Mouse (Mus musculus) midbrain, embryonic 16.5 days (tissue): ENCODE data around the gene Iqcd. TPM values are rescaled to one million over a fixed set of nuclear protein-coding genes. Genes with fewer than 3 reads are reported as not detected.

Experiments used
- ATAC-seq: fragments of 200-750 bp; cut with Nextera tagmentation; 2 replicates; pipeline ENCODE4 v1.8.0; 2017; ENCODE audit warnings: moderate TSS enrichment
- H3K27ac ChIP-seq: fragments of 300-500 bp; sonication (generic); 2 replicates; pipeline ENCODE4 v1.5.1; 2014; ENCODE audit warnings: mild to moderate bottlenecking, low read length, mixed read lengths
- H3K27me3 ChIP-seq: fragments of 300-500 bp; sonication (generic); 2 replicates; pipeline ENCODE4 v1.6.1; 2014; ENCODE audit warnings: low read depth, low read length, mixed read lengths; ENCODE audit not compliant: control insufficient read depth, insufficient read depth
- H3K36me3 ChIP-seq: fragments of 300-500 bp; sonication (generic); 2 replicates; pipeline ENCODE4 v1.6.1; 2014; ENCODE audit warnings: mild to moderate bottlenecking, low read length, moderate library complexity, mixed read lengths; ENCODE audit not compliant: control insufficient read depth, insufficient read depth
- H3K4me1 ChIP-seq: fragments of 300-500 bp; sonication (generic); 2 replicates; pipeline ENCODE4 v1.6.1; 2014; ENCODE audit warnings: mild to moderate bottlenecking, low read length, mixed read lengths; ENCODE audit not compliant: control insufficient read depth, insufficient read depth
- H3K4me2 ChIP-seq: fragments of 300-500 bp; sonication (generic); 2 replicates; pipeline ENCODE4 v1.6.1; 2014; ENCODE audit warnings: mild to moderate bottlenecking, low read length, mixed read lengths
- H3K4me3 ChIP-seq: fragments of 300-500 bp; sonication (generic); 2 replicates; pipeline ENCODE4 v1.5.1; 2014; ENCODE audit warnings: low read depth, mild to moderate bottlenecking, low read length, moderate library complexity, mixed read lengths
- H3K9ac ChIP-seq: fragments of 300-500 bp; sonication (generic); 2 replicates; pipeline ENCODE4 v1.6.1; 2014; ENCODE audit warnings: low read depth, low read length, mixed read lengths
- H3K9me3 ChIP-seq: fragments of 300-500 bp; sonication (generic); replicated peaks from 2 replicates; pipeline ENCODE4 v1.6.1; 2014; ENCODE audit warnings: mild to moderate bottlenecking, low read length, mixed read lengths; ENCODE audit not compliant: control insufficient read depth, poor library complexity, severe bottlenecking
- WGBS: fragments of 180-500 bp; shearing (Covaris S2); extraction: QIAGEN DNeasy Blood & Tissue Kit; methylation state at CpG from one replicate; pipeline ENCODE4 v1.1.7; 2014; 5-methylcytosine and 5-hydroxymethylcytosine counted together
- polyA plus RNA-seq: library from polyadenylated mRNA; unstranded; fragments of >200 nt; fragmentation: Nextera tagmentation; extraction: Ambion mirVana; gene quantifications from 2 replicates; pipeline ENCODE4 v1.2.1, GENCODE M21; 2015

Gene Iqcd
- polyA plus RNA-seq, 1 experiment from 2014 or later, result 2.1 TPM

DNA sequence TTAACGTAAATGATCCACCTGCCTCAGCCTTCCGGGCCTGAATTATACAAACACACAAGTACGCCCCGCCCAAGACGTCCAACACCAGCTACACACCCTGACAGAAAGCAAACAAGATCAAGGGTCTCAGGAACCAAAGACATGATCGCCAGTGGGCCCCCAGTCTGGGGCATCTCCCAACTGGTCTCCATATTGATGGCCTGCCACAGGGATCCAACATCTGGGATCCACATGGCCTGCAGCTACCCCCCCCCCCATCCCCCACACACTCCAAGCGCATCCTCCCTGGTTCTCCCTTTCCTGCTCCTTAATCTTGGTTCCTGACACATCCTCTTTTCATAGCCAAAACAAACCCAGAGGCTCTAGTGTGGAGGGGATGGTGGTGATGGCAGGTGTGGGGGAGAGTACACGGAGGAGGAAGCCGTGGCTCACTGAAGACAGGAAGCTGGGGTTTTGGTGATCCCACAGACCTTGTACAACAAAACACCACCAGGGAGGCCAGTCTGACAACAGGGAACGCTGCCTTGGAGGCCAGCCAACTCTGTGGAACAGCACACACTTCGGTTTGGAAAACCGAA lies 10.2 kb upstream of the Iqcd start:
- Histone ChIP-seq H3K4me2 (no peak overlapping the region), H3K4me1 (no peaks in the 10 kb centered on the region; the same call in 1 of the 2 replicates), H3K36me3 (0 out of 2 replicates have a peak, but pooled peaks cover 3% of the 10 kb centered on the region), H3K27ac (no peak overlapping the region), H3K9me3 (no peaks in the 10 kb centered on the region), H3K4me3 (no peak overlapping the region), H3K27me3 (no peaks in the 10 kb centered on the region), H3K9ac (no peak overlapping the region)
- WGBS, result 69% methylated on average over 12 of the region's 12 CpGs
- no peak for ATAC-seq

DNA sequence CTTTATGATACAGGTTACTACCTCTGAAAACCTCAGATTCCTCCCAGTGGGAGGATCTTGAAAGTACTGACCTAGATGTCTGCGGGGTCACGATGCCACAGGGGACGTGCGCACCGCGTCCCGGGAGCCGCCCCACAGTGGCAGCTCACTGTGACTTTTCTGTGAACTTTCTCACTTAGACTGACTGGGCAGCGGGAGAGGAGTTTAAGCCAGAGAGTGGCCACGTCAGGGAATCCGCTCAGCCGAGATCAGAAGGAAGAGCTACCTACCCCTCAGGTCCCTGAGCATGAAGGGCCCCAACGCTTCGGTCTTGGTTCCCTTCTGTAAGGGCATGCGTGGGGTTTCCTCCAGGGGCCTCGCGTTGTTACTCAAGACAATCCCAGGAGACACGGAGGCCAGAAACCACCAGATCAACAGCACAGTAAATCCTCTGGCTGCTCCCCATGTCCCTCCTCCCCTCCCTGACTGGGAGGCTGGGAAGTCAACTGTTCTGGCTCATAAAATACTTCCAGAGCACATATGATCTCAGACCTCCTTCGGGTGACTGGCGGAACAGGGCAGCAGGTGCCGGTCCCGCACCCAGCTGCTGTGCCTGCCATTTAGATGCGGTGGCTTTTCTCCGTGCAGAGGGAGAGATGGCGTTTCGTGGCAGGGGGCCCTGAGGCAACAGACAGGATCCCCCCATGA lies 9.5 kb upstream of the Iqcd start:
- H3K9me3 ChIP-seq, result no peaks in the 10 kb centered on the region
- peaks cover 3% of the 10 kb centered on the region; the same call in 1 of the 2 replicates for H3K36me3 ChIP-seq
- H3K27me3 ChIP-seq, result no peaks in the 10 kb centered on the region
- no peak overlapping the region for H3K4me2 ChIP-seq
- H3K4me1 ChIP-seq, result no peaks in the 10 kb centered on the region; the same call in 1 of the 2 replicates
- ATAC-seq, result no peak
- WGBS, result 56% methylated on average over 26 of the region's 26 CpGs
- H3K9ac ChIP-seq, result peak overlapping the region; percentile 3; the same call in 1 of the 2 replicates
- H3K4me3 ChIP-seq, result no peak overlapping the region
- H3K27ac ChIP-seq, result no peak overlapping the region

DNA sequence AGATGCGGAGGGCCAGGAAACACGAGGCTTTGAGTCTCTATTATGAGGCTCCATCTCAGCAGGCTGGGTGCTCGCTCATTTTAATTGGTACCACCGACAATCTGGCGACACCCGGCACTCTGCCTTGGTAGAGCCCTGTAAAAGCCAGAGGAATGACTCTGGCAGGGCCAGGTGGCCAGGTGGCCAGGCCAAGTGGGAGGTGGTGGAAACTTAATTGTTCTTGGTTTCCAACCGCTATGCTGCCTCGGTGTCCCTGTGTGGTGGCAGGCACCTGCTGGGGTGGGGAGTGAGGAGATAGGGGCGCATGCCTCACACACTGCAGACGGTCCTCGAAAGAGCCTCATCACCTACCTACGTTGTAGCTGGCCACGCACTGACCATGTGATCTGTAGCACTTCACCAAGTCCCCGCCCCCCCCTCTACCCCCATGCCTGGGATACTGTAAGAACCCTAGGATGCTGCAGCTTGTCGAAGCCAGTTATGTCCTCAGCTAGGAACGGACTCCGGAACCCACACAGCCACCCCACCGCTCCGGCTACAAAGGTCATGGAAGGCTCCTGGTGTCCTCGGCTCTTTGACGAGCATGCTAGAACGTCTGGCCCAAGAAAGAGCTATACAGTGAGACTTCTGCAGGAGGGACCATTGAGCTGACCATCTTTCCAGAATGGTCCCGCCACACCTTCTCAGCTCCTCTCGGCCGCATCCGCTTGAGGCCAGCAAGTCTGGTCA lies 8.8 kb upstream of the Iqcd start:
- H3K36me3 ChIP-seq, result peaks cover 3% of the 10 kb centered on the region; the same call in 1 of the 2 replicates
- H3K4me1 ChIP-seq, result no peaks in the 10 kb centered on the region; the same call in 1 of the 2 replicates
- no peak overlapping the region for H3K4me2 ChIP-seq
- WGBS, result 79% methylated on average over 26 of the region's 26 CpGs
- no peak overlapping the region for H3K4me3 ChIP-seq
- no peaks in the 10 kb centered on the region for H3K9me3 ChIP-seq
- H3K27ac ChIP-seq, result no peak overlapping the region
- H3K27me3 ChIP-seq, result no peaks in the 10 kb centered on the region
- H3K9ac ChIP-seq, result peak overlapping the region; percentile 3; the same call in 1 of the 2 replicates
- no peak for ATAC-seq

DNA sequence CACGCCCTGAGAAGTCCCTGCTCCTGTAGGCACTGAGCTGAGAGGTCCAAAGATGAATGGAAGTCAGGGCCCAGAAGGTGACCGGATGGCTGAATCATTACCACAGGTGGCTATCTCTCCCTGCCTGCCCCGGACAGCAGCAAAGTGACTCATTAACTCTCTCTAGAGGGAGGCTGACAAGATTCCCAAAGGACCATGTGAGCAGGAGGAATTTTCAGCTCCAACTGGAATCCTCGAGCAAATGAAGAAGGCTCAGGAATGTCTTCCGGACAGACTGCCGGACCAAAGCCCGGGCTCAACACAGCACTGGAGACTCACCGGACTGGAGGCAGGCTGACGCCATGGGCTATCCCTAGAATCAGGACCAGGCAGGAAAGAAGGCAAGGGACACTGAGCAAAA lies 6.8 kb upstream of the Iqcd start:
- 86% methylated on average over 9 of the region's 9 CpGs for WGBS
- H3K4me2 ChIP-seq, result no peak overlapping the region
- H3K36me3 ChIP-seq, result peaks cover 3% of the 10 kb centered on the region; the same call in 1 of the 2 replicates
- H3K4me1 ChIP-seq, result peaks cover 2% of the 10 kb centered on the region; the same call in 1 of the 2 replicates
- ATAC-seq, result no peak
- no peak overlapping the region for H3K9ac ChIP-seq
- H3K27ac ChIP-seq, result no peak overlapping the region
- no peaks in the 10 kb centered on the region for H3K27me3 ChIP-seq
- H3K4me3 ChIP-seq, result no peak overlapping the region
- H3K9me3 ChIP-seq, result no peaks in the 10 kb centered on the region

DNA sequence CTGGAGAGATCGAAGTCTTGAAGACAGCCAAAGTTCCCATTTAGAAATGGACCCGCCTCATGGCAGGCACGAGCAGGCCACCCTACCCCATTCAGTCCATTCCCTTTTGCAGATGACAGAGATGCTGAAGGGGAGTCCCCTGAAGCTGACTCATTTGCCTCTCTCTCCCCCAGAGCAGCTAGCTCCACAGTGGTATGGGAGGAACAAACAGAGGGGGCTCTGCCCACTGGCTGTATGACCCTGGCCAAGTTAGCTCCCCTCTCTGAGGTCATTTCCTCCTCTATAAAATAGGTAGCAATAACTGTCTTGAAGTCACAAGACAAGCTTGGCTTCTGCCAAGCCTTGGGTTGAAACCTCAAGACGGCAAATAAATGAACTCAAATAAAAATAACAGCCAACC lies 5.3 kb upstream of the Iqcd start:
- 95% methylated on average over 4 of the region's 4 CpGs for WGBS
- no peak overlapping the region for H3K4me3 ChIP-seq
- H3K27ac ChIP-seq, result no peak overlapping the region
- H3K9ac ChIP-seq, result no peak overlapping the region
- no peaks in the 10 kb centered on the region for H3K27me3 ChIP-seq
- H3K4me1 ChIP-seq, result peaks cover 9% of the 10 kb centered on the region
- H3K36me3 ChIP-seq, result peaks cover 3% of the 10 kb centered on the region; the same call in 1 of the 2 replicates
- no peaks in the 10 kb centered on the region for H3K9me3 ChIP-seq
- H3K4me2 ChIP-seq, result no peak overlapping the region
- no peak for ATAC-seq

DNA sequence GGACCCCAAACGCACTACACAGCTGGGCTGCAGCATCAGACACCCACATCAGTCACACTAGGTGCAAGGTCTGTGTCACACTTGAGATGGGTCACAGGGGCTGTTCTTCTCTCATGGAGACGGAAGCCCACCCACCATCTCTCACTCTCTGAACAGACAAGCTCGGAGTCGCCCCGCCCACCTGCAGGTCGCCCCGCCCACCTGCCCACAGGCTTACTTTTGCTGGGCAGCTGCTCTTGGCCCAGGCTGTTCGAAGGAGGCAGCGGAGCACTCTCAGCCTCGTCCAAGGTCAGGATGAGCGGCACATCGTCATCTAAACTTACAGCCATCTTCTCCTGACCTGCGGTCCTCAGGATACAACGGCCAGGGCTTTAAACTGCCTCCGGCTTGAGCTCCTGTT lies 3.8 kb upstream of the Iqcd start:
- no peak overlapping the region for H3K9ac ChIP-seq
- H3K4me1 ChIP-seq, result peaks cover 12% of the 10 kb centered on the region
- H3K27me3 ChIP-seq, result no peaks in the 10 kb centered on the region
- no peak for ATAC-seq
- no peaks in the 10 kb centered on the region for H3K9me3 ChIP-seq
- no peak overlapping the region for H3K4me3 ChIP-seq
- peaks cover 3% of the 10 kb centered on the region; the same call in 1 of the 2 replicates for H3K36me3 ChIP-seq
- no peak overlapping the region for H3K27ac ChIP-seq
- no peak overlapping the region for H3K4me2 ChIP-seq
- 37% methylated on average over 15 of the region's 15 CpGs for WGBS

DNA sequence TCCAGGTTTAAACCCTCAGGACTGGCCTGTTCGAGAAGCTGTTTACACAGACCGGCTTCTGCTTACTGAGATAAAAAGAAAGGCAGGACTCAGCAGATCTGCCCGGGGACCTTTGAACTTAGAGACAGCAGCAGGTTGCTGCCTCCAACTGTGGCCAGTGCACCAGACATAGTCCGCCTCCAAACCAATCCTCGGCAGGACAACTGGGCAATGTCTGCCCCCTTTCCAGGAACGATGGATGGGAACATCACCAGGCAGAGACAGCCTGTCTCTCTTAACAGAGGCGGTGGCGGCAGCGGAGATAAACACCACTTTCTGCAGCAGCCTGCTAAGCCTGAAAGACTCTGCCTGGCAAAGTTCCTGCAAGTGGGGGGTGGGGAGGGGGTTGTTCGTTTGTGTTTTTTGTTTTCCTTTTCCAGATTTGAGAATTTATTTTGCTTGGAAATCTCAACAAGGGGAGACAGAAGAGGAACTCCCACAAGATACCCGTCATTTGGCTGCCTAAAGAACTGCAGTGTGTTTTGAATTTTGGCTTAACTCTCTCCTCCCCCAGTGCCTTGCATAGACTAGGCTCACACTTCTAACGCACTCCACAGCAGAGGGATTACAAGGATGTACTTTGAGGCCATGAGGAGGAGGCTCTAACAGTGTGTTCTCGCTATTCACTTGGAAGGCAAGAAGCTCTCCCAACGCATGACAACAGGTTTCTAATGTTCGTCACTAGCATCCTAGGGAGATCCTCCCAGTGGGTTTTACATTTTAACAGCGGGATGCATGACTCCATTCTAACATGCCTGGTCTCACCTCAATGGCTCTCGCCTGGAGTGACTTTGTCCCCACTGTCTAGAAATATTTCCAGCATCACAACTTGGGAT lies 1.8 kb upstream of the Iqcd start:
- H3K9ac ChIP-seq, result no peak overlapping the region
- peak overlapping the region; percentile 99 for H3K4me2 ChIP-seq
- H3K4me1 ChIP-seq, result peaks cover 12% of the 10 kb centered on the region
- H3K27ac ChIP-seq, result no peak overlapping the region
- peaks cover 3% of the 10 kb centered on the region; the same call in 1 of the 2 replicates for H3K36me3 ChIP-seq
- peak overlapping the region; percentile 79; the same call in 1 of the 2 replicates for H3K4me3 ChIP-seq
- WGBS, result 8% methylated on average over 17 of the region's 17 CpGs
- ATAC-seq, result no peak
- H3K9me3 ChIP-seq, result no peaks in the 10 kb centered on the region
- no peaks in the 10 kb centered on the region for H3K27me3 ChIP-seq

DNA sequence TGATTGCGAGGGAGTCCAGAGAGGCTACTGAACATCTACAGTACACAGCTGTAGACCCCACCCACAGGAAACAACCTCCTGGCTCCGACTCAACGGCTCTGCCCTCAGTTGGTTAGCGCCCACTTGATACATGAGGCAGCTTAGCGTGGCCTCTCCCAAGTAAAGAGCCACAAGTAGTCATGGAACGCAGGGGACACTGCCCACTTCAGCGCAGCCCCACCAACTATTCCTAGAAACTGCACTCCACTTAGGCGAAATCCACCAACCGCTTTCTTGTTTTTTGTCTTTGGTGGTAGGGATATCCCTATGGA lies 1.2 kb upstream of the Iqcd start:
- Histone ChIP-seq H3K4me2 (peak overlapping the region; percentile 99), H3K9me3 (no peaks in the 10 kb centered on the region), H3K4me3 (peak overlapping the region; percentile 79), H3K27me3 (no peaks in the 10 kb centered on the region), H3K27ac (no peak overlapping the region), H3K4me1 (peaks cover 12% of the 10 kb centered on the region), H3K36me3 (peaks cover 3% of the 10 kb centered on the region; the same call in 1 of the 2 replicates), H3K9ac (peak overlapping the region; percentile 92)
- no peak for ATAC-seq
- 34% methylated on average over 9 of the region's 9 CpGs for WGBS
